Mouse (Mus musculus) midbrain, embryonic 12.5 days (tissue): ENCODE results near the gene Dclk1. TPM values are rescaled to one million over a fixed set of nuclear protein-coding genes. Genes with fewer than 3 reads are reported as not detected.

Experiments used
- ATAC-seq: fragments of 200-750 bp; cut with Nextera tagmentation; 2 replicates; pipeline ENCODE4 v1.8.0; 2017; ENCODE audit warnings: low read depth, moderate TSS enrichment, moderate library complexity; ENCODE audit not compliant: low FRiP score
- H3K27ac ChIP-seq: fragments of 300-500 bp; sonication (generic); replicated peaks from 2 replicates; pipeline ENCODE4 v1.5.1; 2016; ENCODE audit warnings: mild to moderate bottlenecking
- H3K27me3 ChIP-seq: fragments of 300-500 bp; sonication (generic); 2 replicates; pipeline ENCODE4 v1.6.1; 2016; ENCODE audit warnings: mild to moderate bottlenecking
- H3K36me3 ChIP-seq: fragments of 300-500 bp; sonication (generic); 2 replicates; pipeline ENCODE4 v1.6.1; 2016
- H3K4me1 ChIP-seq: fragments of 300-500 bp; sonication (generic); 2 replicates; pipeline ENCODE4 v1.6.1; 2016
- H3K4me2 ChIP-seq: fragments of 300-500 bp; sonication (generic); replicated peaks from 2 replicates; pipeline ENCODE4 v1.6.1; 2016; ENCODE audit warnings: mild to moderate bottlenecking, moderate library complexity
- H3K4me3 ChIP-seq: fragments of 300-500 bp; sonication (generic); 2 replicates; pipeline ENCODE4 v1.5.1; 2016; ENCODE audit warnings: mild to moderate bottlenecking
- H3K9ac ChIP-seq: fragments of 300-500 bp; sonication (generic); replicated peaks from 2 replicates; pipeline ENCODE4 v1.6.1; 2016; ENCODE audit warnings: mild to moderate bottlenecking, moderate library complexity
- H3K9me3 ChIP-seq: fragments of 300-500 bp; sonication (generic); 2 replicates; pipeline ENCODE4 v1.6.1; 2016; ENCODE audit warnings: mild to moderate bottlenecking
- WGBS: fragments of 180-500 bp; shearing (Covaris S2); methylation state at CpG from one replicate; pipeline ENCODE4 v1.1.7; 2016; 5-methylcytosine and 5-hydroxymethylcytosine counted together
- polyA plus RNA-seq: library from polyadenylated mRNA; unstranded; fragments of >200 nt; fragmentation: Nextera tagmentation; extraction: Ambion mirVana; gene quantifications from 2 replicates; pipeline ENCODE4 v1.2.1, GENCODE M21; 2016

The Dclk1 gene
- polyA plus RNA-seq, 1 experiment from 2014 or later: 165 TPM

DNA sequence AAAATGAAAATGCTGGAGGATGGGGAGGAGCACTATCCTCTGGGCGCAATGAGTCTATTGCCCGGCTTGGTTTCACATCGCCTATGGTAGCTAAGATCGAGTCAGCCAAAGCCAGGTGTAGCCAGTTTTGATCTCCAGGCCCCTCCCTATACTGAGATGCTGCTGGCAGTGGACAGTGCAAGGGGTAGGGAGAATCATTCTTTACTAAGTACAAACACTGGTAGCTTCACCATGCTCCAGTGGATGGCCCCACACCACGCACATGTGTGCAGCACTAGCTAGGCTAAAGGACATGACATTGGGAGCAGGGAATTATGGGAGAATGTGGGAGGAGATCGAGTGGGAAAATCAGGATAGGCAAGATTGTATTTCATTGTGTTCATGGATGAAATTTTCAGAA lies 176.7 kb downstream of the Dclk1 start:
- Histone ChIP-seq H3K4me2 (no peak overlapping the region), H3K9ac (no peak overlapping the region), H3K36me3 (no peaks in the 10 kb centered on the region), H3K9me3 (no peaks in the 10 kb centered on the region), H3K4me1 (peaks cover 51% of the 10 kb centered on the region), H3K27ac (peak overlapping the region; percentile 42; the same call in 1 of the 2 replicates), H3K4me3 (no peak overlapping the region), H3K27me3 (no peaks in the 10 kb centered on the region)
- WGBS: 57% methylated on average over 6 of the region's 6 CpGs
- ATAC-seq: peak; percentile 39; the same call in 1 of the 2 replicates

DNA sequence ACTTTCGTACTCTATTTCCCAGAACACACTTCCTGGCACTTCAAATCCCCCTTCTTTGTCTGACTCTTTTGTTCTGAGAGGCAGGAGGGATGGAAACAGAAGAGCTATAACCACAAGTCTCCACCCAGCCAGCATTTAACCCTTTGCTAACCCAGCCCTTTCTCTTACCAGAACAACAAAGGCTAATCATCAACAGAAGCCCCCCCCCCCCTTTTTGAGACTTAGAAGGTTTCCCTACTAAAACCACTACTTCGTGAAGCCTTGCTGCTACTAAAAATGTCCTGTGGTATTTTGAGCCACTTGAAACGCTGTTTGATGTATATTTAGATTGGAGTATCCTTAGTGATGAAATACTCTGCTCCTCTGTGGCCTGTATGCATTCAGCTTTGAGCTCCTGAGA lies 177.2 kb downstream of the Dclk1 start:
- ATAC-seq: no peak
- Histone ChIP-seq H3K4me2 (no peak overlapping the region), H3K36me3 (no peaks in the 10 kb centered on the region), H3K9me3 (no peaks in the 10 kb centered on the region), H3K4me1 (peaks cover 56% of the 10 kb centered on the region), H3K4me3 (no peak overlapping the region), H3K27ac (peak overlapping the region; percentile 52), H3K9ac (no peak overlapping the region), H3K27me3 (no peaks in the 10 kb centered on the region)
- WGBS: 16% methylated on average over 3 of the region's 3 CpGs

DNA sequence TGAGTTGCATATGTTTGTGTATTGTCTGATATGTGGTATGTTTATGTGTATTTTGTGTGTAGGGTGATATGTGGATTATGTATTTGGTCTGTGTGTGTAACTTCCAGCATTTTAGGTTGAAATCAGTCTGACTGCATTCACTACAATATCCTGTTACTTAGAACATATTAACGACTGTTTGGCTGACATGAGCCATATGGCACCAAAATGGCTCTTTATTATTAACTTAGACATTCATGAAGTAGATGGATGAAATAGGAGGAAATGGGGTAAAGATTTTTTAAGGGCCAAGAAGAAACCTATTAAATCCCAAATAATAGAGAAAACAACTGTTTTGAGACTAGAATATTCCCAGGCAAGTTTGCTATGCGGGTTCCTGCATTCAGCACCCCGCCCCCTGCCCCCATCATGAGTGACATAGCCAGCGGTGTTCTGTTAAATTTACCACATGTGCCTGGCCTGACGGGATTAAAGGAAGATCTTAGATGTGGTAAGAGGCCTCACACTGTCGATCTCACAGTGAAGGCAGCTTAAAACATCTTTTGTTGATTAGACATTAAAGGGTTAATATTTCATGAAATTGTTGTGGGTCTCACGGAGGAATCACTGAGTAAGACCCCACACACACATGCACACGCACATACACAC lies 178.4 kb downstream of the Dclk1 start:
- H3K4me1 ChIP-seq: peaks cover 51% of the 10 kb centered on the region
- no peak for ATAC-seq

GRCm38 (mm10) chr3:55423640-55424397 lies 181.7 kb downstream of the Dclk1 start:
- peak; percentile 94 for ATAC-seq
- no peaks in the 10 kb centered on the region for H3K27me3 ChIP-seq
- peak overlapping the region; percentile 27 for H3K4me3 ChIP-seq
- H3K9ac ChIP-seq: no peak overlapping the region
- no peaks in the 10 kb centered on the region for H3K9me3 ChIP-seq
- H3K36me3 ChIP-seq: no peaks in the 10 kb centered on the region
- peak overlapping the region; percentile 46 for H3K4me2 ChIP-seq
- WGBS: 20% methylated on average over 11 of the region's 11 CpGs
- H3K27ac ChIP-seq: peak overlapping the region; percentile 61
- peaks cover 42% of the 10 kb centered on the region for H3K4me1 ChIP-seq

More for the DNA sequence above, 178.4 kb downstream of the Dclk1 start:
- Histone ChIP-seq H3K4me3 (no peak overlapping the region), H3K4me2 (no peak overlapping the region), H3K9ac (no peak overlapping the region), H3K27ac (no peak overlapping the region), H3K27me3 (no peaks in the 10 kb centered on the region), H3K36me3 (no peaks in the 10 kb centered on the region), H3K9me3 (no peaks in the 10 kb centered on the region)
- 50% methylated on average over 8 of the region's 8 CpGs for WGBS

DNA sequence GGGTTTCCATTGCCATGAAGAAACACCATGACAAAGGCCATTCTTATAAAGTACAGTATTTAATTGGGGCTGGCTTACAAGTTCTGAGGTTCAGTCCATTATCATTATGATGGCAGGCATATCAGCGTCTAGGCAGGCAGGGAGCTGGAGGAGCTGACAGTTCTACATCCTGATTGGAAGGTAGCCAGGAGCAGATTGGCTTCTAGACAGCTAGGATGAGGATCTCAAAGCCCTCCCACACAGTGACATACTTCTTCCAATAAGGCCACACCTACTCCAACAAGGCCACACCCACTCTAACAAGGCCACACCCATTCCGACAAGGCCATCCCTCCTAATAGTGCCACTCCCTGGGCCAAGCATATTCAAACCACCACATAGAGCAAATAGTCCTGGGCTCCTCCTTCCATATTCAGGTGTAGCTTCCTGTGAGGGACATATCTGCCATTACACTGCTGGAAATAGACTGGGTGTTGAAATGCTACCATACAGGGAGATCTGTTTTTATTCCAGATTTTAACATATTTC lies 187.9 kb downstream of the Dclk1 start:
- H3K4me2 ChIP-seq: no peak overlapping the region
- H3K36me3 ChIP-seq: no peaks in the 10 kb centered on the region
- H3K9me3 ChIP-seq: no peaks in the 10 kb centered on the region
- no peak overlapping the region for H3K27ac ChIP-seq
- H3K9ac ChIP-seq: no peak overlapping the region
- no peak for ATAC-seq
- no peak overlapping the region for H3K4me3 ChIP-seq
- 92% methylated on average over 2 of the region's 2 CpGs for WGBS
- H3K27me3 ChIP-seq: no peaks in the 10 kb centered on the region
- H3K4me1 ChIP-seq: no peaks in the 10 kb centered on the region

- Histone ChIP-seq H3K4me1 (no peaks in the 10 kb centered on the region), H3K9me3 (no peaks in the 10 kb centered on the region), H3K27me3 (no peaks in the 10 kb centered on the region), H3K36me3 (no peaks in the 10 kb centered on the region), H3K27ac (no peak overlapping the region), H3K9ac (no peak overlapping the region), H3K4me2 (no peak overlapping the region), H3K4me3 (no peak overlapping the region)
- ATAC-seq: no peak
- WGBS: 88% methylated on average over 3 of the region's 3 CpGs
Measured at GRCm38 (mm10) chr3:55431223-55431622, 189.1 kb downstream of the Dclk1 start.

DNA sequence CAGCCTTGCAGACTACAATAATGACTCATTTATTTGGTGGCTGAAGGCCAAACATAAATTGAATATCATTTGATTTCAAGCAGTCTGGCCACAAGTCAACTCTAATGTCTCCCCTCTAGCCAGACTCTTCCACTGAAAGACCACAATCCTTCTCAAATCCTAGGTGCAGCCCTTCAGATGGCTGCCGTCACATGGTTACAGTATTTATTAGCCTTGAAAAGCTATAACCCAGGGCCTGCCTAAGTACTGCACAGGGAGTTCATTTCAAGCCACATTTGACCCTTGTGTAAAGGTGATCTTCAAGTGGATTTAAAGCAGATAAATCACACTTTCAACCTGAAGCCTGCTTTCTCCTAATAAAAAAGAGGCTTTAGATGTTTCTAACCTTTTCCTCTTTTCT lies 192.1 kb downstream of the Dclk1 start:
- ATAC-seq: no peak
- Histone ChIP-seq H3K4me2 (no peak overlapping the region), H3K27ac (no peak overlapping the region), H3K27me3 (no peaks in the 10 kb centered on the region), H3K36me3 (no peaks in the 10 kb centered on the region), H3K9ac (no peak overlapping the region), H3K4me1 (no peaks in the 10 kb centered on the region), H3K4me3 (no peak overlapping the region), H3K9me3 (no peaks in the 10 kb centered on the region)
- 80% methylated on average over 1 of the region's 1 CpGs for WGBS

- no peak overlapping the region for H3K27ac ChIP-seq
- H3K27me3 ChIP-seq: no peaks in the 10 kb centered on the region
- ATAC-seq: no peak
- H3K4me2 ChIP-seq: no peak overlapping the region
- 0 out of 2 replicates have a peak, but pooled peaks cover 3% of the 10 kb centered on the region for H3K4me1 ChIP-seq
- no peaks in the 10 kb centered on the region for H3K9me3 ChIP-seq
- no peak overlapping the region for H3K4me3 ChIP-seq
- H3K9ac ChIP-seq: no peak overlapping the region
- 91% methylated on average over 7 of the region's 7 CpGs for WGBS
- H3K36me3 ChIP-seq: no peaks in the 10 kb centered on the region
Measured at GRCm38 (mm10) chr3:55438824-55439446, 196.8 kb downstream of the Dclk1 start.

- no peaks in the 10 kb centered on the region for H3K36me3 ChIP-seq
- no peak overlapping the region for H3K9ac ChIP-seq
- no peaks in the 10 kb centered on the region for H3K9me3 ChIP-seq
- no peak overlapping the region for H3K4me3 ChIP-seq
- H3K27ac ChIP-seq: no peak overlapping the region
- H3K27me3 ChIP-seq: no peaks in the 10 kb centered on the region
- H3K4me1 ChIP-seq: 0 out of 2 replicates have a peak, but pooled peaks cover 3% of the 10 kb centered on the region
- no peak overlapping the region for H3K4me2 ChIP-seq
- ATAC-seq: no peak
- 78% methylated on average over 8 of the region's 8 CpGs for WGBS
Measured at GRCm38 (mm10) chr3:55440342-55440741, 198.2 kb downstream of the Dclk1 start.

- 86% methylated on average over 11 of the region's 11 CpGs for WGBS
- H3K9me3 ChIP-seq: no peaks in the 10 kb centered on the region
- no peak overlapping the region for H3K4me2 ChIP-seq
- no peaks in the 10 kb centered on the region for H3K27me3 ChIP-seq
- H3K36me3 ChIP-seq: no peaks in the 10 kb centered on the region
- no peak overlapping the region for H3K4me3 ChIP-seq
- ATAC-seq: no peak
- no peak overlapping the region for H3K27ac ChIP-seq
- H3K9ac ChIP-seq: no peak overlapping the region
- 0 out of 2 replicates have a peak, but pooled peaks cover 3% of the 10 kb centered on the region for H3K4me1 ChIP-seq
Measured at GRCm38 (mm10) chr3:55442012-55442645, 200.0 kb downstream of the Dclk1 start.

DNA sequence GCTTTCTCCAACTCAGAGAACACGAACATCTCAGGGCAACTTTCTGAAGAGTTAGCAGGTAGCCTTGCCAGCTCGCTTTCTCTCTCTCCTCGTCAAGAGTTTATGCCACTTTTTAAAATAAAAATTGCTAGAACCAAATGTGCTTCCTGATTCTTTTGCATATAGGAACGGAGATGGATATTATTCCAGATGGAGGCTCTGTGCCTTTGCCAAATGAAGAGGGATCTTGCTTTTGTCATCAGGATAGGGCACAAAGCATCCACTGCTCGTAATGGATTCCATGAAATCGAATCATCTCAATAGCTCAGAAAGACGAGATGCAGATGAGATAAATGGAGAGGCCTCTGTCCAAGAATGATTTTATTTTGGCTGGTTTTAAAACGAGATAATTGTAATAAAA lies 201.1 kb downstream of the Dclk1 start:
- H3K4me2 ChIP-seq: no peak overlapping the region
- H3K4me1 ChIP-seq: 0 out of 2 replicates have a peak, but pooled peaks cover 3% of the 10 kb centered on the region
- no peaks in the 10 kb centered on the region for H3K36me3 ChIP-seq
- no peaks in the 10 kb centered on the region for H3K9me3 ChIP-seq
- 88% methylated on average over 8 of the region's 8 CpGs for WGBS
- no peaks in the 10 kb centered on the region for H3K27me3 ChIP-seq
- no peak overlapping the region for H3K9ac ChIP-seq
- H3K27ac ChIP-seq: no peak overlapping the region
- no peak for ATAC-seq
- no peak overlapping the region for H3K4me3 ChIP-seq
